Mouse (Mus musculus): ENCODE data around the gene Cyp2j8. TPM values are rescaled to one million over a fixed set of nuclear protein-coding genes. Genes with fewer than 3 reads are reported as not detected.

Cyp2j8 gene
- total RNA-seq (2023): not detected

GRCm38 (mm10) chr4:96507286-96507685 lies at the start of gene Cyp2j8:
Gene Cyp2j8 (minus strand): TSS chr4:96507386.

DNA sequence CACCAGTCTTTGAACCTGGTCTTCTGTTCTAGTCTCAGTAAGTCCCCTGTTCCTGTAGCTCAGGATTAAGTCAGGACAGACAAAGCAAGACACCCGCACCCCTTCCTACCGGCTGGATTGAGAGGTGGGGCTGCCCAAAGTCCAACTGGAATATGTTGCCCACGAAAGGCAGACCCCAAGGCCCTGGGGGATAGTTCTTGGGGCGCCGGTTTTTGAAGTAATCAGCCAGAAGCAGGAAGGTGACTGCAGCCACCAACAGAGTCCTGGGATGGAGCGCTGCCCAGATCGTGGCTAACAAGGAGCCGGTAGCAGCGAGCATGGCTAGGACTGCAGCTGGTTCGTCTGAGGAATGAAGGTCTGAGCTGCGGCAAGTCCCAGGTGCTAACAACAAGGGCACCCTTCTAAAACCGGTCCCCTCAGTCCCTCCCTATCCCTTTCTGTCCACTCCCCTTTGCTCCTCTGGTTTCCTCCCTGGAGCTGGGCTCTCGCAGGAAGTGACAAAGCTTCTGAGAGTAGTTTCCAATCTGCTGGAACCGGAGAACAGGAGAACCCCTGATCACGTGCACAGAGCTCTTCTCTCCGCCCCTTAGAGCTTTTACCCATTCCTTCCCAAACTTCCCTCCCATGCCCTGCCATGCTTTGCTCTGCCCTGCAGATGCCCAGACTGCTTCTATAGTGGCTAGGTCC lies 46.1 kb upstream of the Cyp2j8 start, which contains the start of gene Cyp2j6:
TSS of gene Cyp2j6 (minus strand) at position 529 of the 687 bp plus-strand sequence.

Other genes starting within 250 kb of the Cyp2j8 start
- gene Cyp2j11, start 158.7 kb downstream of the Cyp2j8 start, total RNA-seq (2023): not detected
- gene Cyp2j6, start 46.3 kb upstream of the Cyp2j8 start, total RNA-seq (2023): not detected
- gene Cyp2j9, start 84.2 kb upstream of the Cyp2j8 start, total RNA-seq (2023): not detected
- not detected for gene Cyp2j5, start 156.8 kb upstream of the Cyp2j8 start, total RNA-seq (2023)

Data from T-cell, adult 66 days (primary cell).